Mouse (Mus musculus) bone marrow, adult 2 months (tissue): Measurements from ENCODE around the gene Dlg2. TPM values are rescaled to one million over a fixed set of nuclear protein-coding genes. Genes with fewer than 3 reads are reported as not detected.

Experiments used
- H3K27ac ChIP-seq: fragments of 200-500 bp; 2 replicates; pipeline ENCODE4 v1.5.1; 2012; ENCODE audit warnings: low read depth, mild to moderate bottlenecking, control low read depth, inconsistent platforms, low read length; ENCODE audit not compliant: control insufficient read depth, poor library complexity, insufficient read depth
- H3K4me1 ChIP-seq: fragments of 200-500 bp; 2 replicates; pipeline ENCODE4 v1.6.1; 2011; ENCODE audit warnings: low read length; ENCODE audit not compliant: control insufficient read depth, insufficient read depth
- H3K4me3 ChIP-seq: fragments of 200-500 bp; replicated peaks from 2 replicates; pipeline ENCODE3; 2011; ENCODE audit warnings: mild to moderate bottlenecking, low read depth, low read length, control low read depth; ENCODE audit not compliant: control insufficient read depth
- CTCF ChIP-seq: fragments of 200-500 bp; IDR thresholded peaks from 2 replicates; pipeline ENCODE4 v1.5.1; 2011; ENCODE audit warnings: low read length, control low read depth; ENCODE audit not compliant: control insufficient read depth, insufficient read depth
- POLR2A ChIP-seq: fragments of 200-500 bp; IDR thresholded peaks from 2 replicates; pipeline ENCODE4 v1.6.1; 2011; ENCODE audit warnings: low read depth, mild to moderate bottlenecking, control low read depth, low read length, borderline replicate concordance; ENCODE audit not compliant: control insufficient read depth
- WGBS: fragments of 180-500 bp; shearing (Covaris S2); methylation state at CpG from one replicate; pipeline ENCODE4 v1.1.7; 2018; 5-methylcytosine and 5-hydroxymethylcytosine counted together
- polyA plus RNA-seq: library from polyadenylated mRNA; stranded (reverse); fragments of >200 nt; gene quantifications from 2 replicates; pipeline ENCODE4 v1.2.4, GENCODE M21; 2011; ENCODE audit warnings: low replicate concordance; ENCODE audit not compliant: missing spikeins, insufficient read depth, insufficient read length

Gene Dlg2
- polyA plus RNA-seq, 1 experiment, result 11.7 TPM

DNA sequence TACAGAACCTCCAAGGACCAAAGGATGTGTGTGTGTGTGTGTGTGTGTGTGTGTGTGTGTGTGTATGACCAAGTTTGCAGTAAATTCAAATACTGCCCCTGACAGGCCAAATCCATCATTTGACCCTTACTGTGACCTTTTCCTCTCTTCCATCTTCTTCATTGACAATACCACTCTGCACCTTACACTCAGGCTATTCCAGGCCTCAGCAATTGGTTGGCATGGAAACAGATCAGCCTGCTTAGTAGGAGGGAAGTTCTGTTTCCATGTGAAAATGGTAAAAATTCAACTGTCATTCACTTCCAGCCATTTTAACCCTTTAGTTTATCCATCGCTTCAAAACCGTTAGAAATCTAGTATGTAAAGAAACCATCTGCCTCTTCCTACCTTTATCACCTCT lies 1831.2 kb downstream of the Dlg2 start:
- Histone ChIP-seq H3K4me3 (no peak overlapping the region), H3K4me1 (no peaks in the 10 kb centered on the region), H3K27ac (no peak overlapping the region)
- 90% methylated on average over 2 of the region's 2 CpGs for WGBS
- no peak for TF ChIP-seq CTCF
- TF ChIP-seq POLR2A, result no peak

DNA sequence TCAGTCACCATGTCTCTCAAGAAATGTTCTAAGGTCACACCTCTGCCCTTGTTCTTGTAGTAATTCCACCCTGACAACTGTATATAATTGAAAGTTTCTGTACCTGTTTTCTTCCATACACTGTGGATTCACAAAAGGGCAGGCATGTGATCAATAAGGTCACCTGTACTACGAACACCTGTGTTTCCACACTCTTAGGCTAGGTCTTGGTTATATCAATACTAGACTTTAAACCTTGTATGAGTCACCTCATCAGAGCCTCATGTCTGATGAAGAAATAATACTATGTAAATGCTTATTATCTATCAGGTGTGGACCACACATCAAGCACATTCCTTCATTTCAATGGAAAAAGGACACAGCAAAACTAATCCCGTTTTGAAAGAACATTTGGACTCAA lies 1831.7 kb downstream of the Dlg2 start:
- Histone ChIP-seq H3K27ac (no peak overlapping the region), H3K4me3 (no peak overlapping the region), H3K4me1 (no peaks in the 10 kb centered on the region)
- TF ChIP-seq CTCF (no peak), POLR2A (no peak)
- WGBS, result 71% methylated on average over 2 of the region's 2 CpGs

- TF ChIP-seq POLR2A, result no peak
- no peak for TF ChIP-seq CTCF
- Histone ChIP-seq H3K4me1 (no peaks in the 10 kb centered on the region), H3K4me3 (no peak overlapping the region), H3K27ac (no peak overlapping the region)
- 81% methylated on average over 6 of the region's 6 CpGs for WGBS
Measured at GRCm38 (mm10) chr7:92316389-92316788, 1839.9 kb downstream of the Dlg2 start.

GRCm38 (mm10) chr7:92319469-92319868 lies 1843.0 kb downstream of the Dlg2 start:
- no peaks in the 10 kb centered on the region for H3K4me1 ChIP-seq
- 82% methylated on average over 1 of the region's 1 CpGs for WGBS
- no peak overlapping the region for H3K4me3 ChIP-seq
- TF ChIP-seq POLR2A (no peak), CTCF (no peak)
- no peak overlapping the region for H3K27ac ChIP-seq

- no peaks in the 10 kb centered on the region for H3K4me1 ChIP-seq
- no peak overlapping the region for H3K27ac ChIP-seq
- no peak for TF ChIP-seq CTCF
- H3K4me3 ChIP-seq, result no peak overlapping the region
Measured at GRCm38 (mm10) chr7:92320181-92320580, 1843.7 kb downstream of the Dlg2 start.

GRCm38 (mm10) chr7:92321786-92322185 lies 1845.3 kb downstream of the Dlg2 start:
- H3K4me1 ChIP-seq, result no peaks in the 10 kb centered on the region
- 85% methylated on average over 2 of the region's 2 CpGs for WGBS
- no peak overlapping the region for H3K27ac ChIP-seq
- H3K4me3 ChIP-seq, result no peak overlapping the region
- TF ChIP-seq CTCF (no peak), POLR2A (no peak)

DNA sequence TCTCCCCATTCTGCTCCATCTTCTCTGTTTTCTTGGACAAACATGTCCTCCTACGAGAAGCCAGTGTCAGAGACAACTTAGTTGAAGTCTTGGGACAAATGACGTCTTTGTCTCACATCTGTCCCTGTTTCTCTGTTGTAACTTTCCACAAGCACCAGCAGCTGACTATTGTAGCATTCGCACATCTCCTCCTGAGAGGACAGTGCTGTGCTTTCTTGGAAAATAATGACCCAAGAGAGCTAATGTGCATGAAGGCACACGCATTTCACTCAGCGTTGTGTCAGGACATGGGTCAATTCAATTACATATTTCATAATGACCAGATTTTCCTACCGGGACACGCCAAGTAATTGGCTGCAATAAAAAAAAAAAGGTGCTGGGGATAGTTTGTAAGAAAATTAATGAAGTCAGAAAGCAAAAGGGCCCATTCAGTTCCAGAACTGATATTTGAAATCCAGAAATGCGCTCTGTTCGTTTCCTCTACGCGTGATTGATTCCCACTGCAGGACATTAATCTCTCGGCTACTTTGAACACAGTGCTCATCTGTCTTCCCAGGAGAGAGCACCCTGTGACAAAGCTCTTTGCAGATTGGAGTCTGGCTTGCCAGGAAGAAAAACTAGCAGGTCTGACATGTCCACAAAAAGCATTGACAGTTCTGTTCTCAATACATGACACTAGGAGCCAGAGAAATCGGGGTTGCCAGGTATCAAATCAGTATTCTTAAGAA lies 1846.0 kb downstream of the Dlg2 start:
- Histone ChIP-seq H3K4me3 (no peak overlapping the region), H3K27ac (no peak overlapping the region), H3K4me1 (no peaks in the 10 kb centered on the region)
- TF ChIP-seq POLR2A, result no peak
- WGBS, result 85% methylated on average over 13 of the region's 13 CpGs

DNA sequence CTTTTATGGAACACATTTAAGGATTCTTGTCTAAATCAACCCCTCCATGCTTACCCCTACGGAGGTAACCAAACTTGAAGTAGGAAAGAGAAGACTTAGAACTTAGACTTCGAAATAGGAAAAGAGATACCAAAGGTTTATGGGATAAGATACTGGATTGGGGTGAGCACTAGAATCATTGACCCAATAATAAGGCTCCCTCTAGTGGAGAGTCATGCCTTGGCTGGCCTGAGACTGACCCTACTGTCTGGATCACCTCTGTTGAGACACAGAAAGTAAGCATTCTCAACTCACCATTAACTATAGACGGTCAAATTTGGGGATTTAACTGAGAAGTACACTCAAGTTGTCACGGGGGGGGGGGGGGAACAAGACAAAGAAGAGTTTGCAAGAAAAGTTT lies 1847.2 kb downstream of the Dlg2 start:
- TF ChIP-seq CTCF (peak; percentile 30; the same call in 1 of the 2 replicates), POLR2A (no peak)
- Histone ChIP-seq H3K4me3 (no peak overlapping the region), H3K27ac (no peak overlapping the region), H3K4me1 (no peaks in the 10 kb centered on the region)
- WGBS, result 38% methylated on average over 4 of the region's 4 CpGs

DNA sequence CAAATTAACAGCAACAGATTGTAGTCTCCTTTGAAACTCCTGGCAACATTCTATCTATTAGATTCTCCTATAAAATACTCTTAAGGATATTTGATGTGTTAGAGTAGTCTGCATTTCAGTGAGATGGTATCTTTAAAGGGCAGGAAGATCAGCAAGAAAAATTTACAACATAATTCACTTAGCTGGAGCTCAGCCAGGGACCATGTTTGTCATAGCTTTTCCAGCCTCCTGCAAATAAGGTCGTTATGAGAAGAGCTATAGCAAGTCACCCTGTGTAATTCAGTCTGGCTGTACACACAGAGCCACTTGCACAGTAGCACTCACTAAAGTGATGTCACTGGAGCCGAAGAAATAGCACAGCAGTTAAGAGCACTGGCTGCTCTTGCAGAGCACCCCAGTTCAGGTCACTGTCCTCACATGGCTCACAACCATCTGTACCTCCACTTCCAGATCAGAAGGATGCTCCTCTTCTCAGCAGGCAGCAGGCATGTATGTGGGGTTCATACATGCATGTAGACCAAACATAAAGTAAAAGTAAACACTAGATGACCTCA lies 1850.9 kb downstream of the Dlg2 start:
- Histone ChIP-seq H3K4me3 (no peak overlapping the region), H3K27ac (no peak overlapping the region), H3K4me1 (no peaks in the 10 kb centered on the region)
- no peak for TF ChIP-seq POLR2A
- TF ChIP-seq CTCF, result no peak
- 57% methylated on average over 2 of the region's 2 CpGs for whole genome bisulfite sequencing
